Mouse (Mus musculus) thymus, postnatal 0 days (tissue): ENCODE data around the gene Fam129b. TPM values are rescaled to one million over a fixed set of nuclear protein-coding genes. Genes with fewer than 3 reads are reported as not detected.
"Not testable (repeated sequence)": the region's sequence is repeated elsewhere in the genome, so short reads cannot be mapped to it uniquely, and the experiment has no call there.

Experiments used
- DNase-seq: peaks from one replicate; pipeline ENCODE4 v3.0.0-alpha.2; 2015; ENCODE audit warnings: low spot score
- polyA plus RNA-seq: library from polyadenylated mRNA; unstranded; fragments of >200 nt; fragmentation: Nextera tagmentation; extraction: Ambion mirVana; gene quantifications from 2 replicates; pipeline ENCODE4 v1.2.1, GENCODE M21; 2015

Fam129b gene
- 10.9 and 12.4 TPM in 2 replicates for polyA plus RNA-seq

DNA sequence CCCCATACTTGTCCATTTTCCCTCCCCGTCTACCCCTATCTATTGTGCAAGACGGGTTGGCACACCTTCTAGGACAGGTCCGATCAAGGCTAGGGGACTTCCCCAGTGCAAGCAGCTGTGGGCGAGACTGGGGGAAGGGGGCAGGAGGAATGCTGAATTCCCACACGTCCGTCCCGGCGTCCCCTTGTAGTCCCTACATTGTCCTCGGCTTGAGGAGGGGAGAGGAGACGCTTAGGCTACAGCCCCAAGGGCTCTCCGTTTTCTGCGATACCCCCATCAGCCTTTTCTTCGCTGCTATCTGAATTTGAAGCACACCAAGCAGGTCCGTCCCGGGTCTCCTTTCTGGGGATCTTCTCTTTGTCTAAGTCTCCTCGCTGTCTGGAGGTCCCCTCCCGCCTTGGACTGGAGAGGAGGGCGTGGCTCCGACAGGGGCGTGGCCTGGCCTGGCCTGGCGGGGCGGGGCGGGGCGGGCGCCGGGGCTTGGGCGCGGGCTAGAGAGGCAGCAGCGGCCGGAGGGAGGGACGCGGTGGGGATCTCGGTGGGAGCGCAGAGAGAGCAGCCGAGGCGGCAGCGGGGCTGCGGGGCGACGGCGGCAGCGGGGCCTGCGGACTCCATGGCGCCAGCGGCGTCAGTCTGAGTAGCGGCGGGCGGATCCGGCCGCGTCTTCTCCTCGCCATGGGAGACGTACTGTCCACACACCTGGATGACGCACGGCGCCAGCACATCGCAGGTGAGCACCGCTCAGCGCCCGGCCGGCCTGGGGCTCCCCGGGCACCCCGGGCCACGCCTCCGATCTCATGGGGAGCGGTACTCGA lies at the start of gene Fam129b:
Gene Fam129b, plus strand, starts transcription at position 440 of the 815 bp plus-strand sequence.
- peak; percentile 45 for DNase-seq

DNA sequence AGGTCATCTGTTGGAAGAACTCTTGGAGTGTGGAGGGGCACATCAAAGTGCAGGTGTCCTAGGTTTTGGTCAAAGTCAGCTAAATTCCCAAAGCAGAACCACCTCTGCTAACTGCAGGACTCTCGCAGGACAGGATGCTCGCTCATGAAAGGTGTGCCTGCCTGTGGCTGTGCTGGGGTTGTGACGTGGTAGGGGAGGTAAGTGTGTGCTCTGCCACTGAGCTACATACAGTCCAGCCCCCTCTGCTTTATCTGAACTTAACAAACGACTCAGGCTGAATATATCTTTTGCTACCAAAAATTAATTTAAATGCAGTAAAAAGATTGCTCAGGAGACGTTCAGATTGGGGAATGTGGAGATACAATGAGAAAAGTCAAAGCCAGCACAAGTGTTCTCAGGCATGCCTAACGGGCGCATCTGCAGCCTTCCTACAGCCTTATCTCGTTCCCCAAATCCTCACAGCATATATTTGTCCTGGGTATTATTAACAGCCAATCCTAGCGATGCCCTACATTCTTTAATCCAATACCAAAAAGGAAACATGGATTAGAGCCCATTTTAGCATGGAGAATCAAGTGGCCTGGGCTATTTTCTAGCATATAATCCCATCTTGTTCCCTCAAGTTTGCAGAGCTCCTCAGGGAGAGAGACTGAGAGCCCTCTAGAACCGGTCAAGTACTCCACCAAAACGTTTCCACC lies 46.8 kb upstream of the Fam129b start:
- no peak for DNase-seq

DNA sequence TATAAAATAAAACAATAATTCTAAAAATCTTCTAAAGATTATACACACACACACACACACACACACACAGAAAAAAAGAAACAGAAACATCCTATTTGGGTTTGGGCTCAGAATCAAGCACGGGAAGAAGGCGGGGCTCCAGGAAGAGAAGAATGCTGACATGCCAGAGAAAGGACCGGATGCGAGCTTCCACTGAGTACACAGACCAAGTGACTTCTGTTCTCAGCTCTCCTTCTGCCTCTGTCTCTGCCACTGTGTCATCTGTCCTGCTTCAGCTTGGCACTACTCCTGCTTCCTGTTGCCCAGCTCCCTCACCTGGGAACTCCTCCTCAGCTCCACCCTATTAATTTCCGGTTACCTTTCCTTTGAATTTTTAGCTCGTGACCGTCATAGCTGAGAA lies 41.4 kb upstream of the Fam129b start:
- peak; percentile 23 for DNase-seq

DNA sequence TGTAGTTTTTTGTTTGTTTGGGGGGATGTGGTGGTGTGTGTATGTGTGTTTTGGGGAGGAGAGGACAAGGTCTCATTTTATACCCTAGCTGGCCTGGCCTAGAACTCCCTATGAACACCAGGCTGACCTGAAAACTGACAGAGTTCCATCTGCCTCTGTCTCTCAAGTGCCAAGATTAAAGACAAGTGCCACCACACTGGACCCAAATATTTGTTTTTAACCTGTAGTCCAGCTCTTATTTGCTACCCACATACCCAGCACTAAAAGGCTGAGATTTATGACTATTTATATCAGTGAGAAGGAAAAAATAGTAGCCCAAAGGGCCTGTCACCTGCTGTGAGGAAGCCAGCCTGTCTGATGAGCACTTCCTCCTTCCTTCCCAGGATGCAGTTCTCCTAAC lies 40.3 kb upstream of the Fam129b start:
- DNase-seq, result no peak

DNA sequence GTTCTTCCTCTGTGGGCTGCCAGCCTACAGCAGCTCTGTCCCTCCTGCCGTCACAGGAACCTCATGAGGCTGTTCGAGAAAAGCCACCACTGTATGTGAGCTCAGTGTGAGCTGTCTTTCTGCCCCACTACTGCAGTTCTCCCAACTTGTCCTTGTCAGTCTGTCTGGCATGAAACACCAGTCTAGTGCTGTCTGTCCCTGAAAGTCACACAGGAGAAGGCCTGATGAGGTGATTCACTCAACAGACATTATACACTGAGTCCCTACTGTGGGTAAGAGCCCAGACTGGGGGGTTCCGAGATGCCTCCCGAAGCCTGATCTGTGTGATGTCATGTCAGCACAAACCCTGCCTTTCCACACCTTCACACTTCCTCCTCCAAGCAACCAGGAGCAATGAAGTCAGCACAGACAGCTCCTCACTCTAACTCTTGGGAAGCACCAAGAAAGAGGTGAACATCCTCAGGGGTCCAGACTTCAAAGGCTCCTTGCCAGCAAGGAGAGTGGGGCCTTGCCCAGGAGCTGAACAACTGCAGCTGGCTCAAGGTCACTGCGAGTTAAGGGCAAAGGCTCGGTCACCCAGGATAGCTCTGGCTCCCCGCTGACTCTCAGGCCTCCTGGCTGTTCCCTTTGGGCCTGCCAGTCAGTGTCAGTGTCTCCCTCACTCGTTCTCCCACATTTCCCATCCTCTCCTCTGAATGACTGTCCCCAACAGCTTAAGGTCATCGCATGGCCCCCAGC lies 37.6 kb upstream of the Fam129b start:
- no peak for DNase-seq

DNA sequence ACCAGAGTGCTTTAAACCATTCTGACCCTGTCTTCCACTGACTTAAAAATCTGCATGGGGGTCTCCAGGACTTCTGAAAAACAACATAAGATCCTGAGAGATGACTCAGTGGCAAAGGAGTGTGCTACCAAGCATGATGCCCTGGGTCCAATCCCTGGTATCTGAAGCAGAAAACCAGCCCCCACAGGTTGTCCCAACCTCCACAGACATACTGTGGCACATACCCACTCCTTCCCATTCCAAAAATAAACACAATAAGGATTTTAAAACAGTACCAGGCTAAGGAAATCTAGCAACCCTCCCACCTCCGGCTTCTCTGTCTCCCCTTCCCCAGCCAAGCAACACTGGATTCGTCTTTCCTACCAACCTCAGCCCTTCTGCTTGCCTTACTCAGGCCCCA lies 36.7 kb upstream of the Fam129b start:
- no peak for DNase-seq

DNA sequence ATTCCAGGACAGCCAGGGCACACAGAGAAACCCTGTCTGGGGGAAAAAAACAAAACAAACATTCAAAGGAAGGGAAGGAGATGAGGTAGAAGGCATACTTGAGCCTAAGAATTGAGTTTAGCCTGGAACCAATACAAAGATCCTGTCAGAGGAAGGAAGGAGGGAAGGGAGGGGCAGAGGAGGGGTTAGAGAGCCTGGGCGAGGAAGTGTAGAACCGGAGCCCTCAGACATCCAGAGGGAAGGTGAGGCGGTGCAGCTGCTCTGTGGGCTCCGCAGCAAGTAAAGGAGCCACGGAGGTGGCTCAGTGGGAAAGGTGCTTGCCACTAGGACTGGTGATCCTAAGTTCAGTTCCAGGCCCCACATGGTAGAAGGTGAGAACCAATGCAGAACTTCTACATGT lies 34.8 kb upstream of the Fam129b start:
- no peak for DNase-seq

DNA sequence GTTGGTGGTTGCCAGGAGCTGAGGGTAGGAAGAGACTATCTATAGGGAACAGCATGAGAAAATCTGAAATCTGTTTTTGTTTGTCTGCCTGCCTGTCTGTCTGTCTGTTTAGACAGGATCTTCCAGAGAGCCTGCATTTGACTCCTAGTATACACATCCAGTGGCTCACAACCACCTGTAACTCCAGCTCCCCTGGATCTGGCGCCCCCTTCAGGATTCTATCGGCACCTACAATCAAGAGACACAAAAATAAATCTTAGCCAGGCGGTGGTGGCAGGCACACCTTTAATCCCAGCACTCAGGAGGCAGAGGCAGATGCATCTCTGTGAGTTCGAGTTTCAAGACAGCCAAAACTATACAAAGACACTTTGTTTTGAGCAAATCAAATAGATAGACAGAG lies 33.4 kb upstream of the Fam129b start:
- DNase-seq, result peak; percentile 52

DNA sequence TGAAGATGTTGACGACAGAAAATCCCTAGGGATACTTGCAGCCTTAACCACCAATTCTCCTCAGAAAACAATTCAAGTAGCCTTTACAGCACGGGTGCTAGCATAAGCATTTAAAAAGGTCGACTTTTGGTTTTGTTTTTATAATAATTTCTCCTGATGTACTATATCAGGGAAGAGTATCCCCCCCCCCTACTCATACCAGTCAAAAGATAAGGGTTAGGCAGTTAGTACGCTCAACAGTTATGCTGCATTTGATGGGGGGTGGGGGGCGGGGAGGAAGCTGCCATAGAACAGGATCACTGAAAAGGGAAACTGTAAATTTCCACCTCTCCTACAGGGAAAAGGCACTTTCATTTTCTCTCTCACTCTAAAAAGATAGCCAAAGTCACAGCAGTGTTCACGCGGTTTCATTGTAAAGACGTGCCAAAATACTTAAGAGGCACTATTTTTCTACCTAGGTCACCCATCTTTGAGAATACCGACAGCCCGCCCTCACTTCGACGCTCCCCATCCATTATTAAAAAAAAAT lies 30.3 kb upstream of the Fam129b start:
- DNase-seq, result no peak

DNA sequence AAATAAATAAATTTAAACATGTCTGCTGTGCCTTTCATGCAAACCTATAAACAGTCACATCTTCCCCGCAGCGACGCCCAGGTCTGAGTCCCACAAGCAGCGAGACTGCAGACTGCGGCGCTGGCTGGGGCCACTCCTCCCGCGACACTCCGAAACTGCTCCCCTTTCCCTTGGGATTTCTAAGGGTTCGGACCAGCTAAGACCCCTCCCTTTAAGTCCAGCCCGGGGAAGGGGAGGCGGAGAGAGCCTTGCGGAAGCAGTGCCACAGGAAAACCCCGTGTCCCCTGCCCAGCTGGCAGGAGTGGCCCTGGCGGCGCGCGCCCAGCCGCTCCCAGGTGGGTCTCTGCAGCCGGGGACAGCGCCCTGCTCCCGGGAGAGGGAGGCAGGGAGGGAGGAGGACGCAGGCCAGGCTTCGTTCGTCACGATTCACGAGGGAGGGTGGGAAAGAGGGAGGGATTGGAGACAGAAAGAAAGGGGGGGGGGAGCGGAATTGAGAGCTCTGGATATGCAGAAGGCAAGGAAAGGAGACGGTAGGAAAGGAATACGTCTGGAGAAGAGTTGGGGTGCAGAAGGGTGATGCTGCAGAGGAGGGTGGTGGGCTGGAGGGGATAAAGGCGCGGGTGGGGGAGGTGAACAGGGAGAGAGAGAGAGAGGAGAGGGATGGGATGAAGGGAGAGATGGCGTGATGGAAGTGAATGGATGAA lies 29.7 kb upstream of the Fam129b start:
- DNase-seq, result no peak

DNA sequence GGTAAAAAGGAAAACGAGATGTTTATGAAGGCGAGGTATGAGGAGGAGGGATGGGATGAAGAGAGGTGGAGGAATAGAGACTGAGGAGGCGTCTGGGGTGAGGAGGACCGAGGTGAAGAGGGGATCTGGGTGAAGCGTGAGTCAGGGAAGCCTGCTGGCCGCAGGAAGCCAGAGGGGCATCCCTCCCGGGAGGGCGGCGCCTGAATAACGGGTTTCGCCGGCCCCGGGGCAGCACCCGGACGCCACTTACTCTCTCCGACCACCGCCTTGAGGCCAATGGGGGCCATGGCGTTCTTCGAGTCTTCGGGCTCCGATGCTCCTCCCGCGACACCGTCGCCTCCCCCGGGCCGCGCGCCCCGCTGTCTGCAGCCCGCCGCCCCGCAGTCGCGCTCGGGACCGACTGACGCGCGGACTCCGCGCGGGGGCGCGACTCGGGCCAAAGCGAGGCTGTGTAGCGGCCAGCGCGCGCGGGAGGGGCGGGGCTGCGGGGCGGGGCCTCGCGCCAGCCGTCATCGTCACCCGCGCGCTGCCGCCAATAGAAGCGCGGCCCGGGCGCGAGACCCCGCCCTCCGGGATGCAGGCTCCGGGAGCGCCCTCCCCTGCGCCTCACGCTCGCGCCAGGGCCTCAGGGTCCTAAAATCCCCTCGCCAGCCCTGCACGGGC lies 29.0 kb upstream of the Fam129b start, which contains the start of gene Stxbp1:
Gene Stxbp1, minus strand, starts transcription at position 441 of the 663 bp plus-strand sequence.
- peak; percentile 91 for DNase-seq

DNA sequence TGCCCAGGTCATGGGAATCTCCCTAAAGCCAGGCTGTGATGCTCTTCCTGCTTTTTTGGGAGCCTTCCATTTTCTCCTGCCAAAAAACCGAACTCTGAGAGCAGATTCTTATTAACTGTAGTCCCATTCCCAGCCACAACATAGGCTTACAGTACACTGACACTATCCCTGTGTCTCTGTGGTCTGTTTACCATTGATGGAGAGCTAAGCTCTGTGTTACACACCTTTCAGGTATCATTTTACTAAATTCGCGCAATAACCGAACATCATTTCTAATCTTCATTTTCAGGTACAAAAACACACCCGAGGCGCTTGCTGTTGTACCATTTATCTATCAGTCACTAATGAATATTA lies 28.5 kb upstream of the Fam129b start:
- DNase-seq, result no peak

DNA sequence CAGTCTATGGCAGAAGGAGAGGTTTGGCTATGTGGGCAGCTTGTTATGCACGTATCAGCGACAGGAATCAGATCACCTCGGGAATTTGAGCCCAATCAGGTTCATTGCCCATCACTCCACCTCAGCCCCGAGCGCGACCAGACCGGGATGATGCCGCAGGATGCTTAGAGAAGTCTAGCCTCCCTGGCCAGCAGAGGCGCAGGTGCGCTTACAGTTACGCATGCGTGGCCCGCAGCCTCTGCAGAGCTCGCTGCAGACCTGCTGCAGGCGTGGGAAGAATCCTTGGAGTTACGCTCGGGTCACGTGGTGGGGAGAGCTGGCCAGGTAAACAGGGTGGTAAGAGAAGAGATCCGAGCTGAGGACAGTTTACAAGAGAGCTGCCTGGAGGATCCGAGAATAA lies 23.8 kb upstream of the Fam129b start:
- peak; percentile 69 for DNase-seq

DNA sequence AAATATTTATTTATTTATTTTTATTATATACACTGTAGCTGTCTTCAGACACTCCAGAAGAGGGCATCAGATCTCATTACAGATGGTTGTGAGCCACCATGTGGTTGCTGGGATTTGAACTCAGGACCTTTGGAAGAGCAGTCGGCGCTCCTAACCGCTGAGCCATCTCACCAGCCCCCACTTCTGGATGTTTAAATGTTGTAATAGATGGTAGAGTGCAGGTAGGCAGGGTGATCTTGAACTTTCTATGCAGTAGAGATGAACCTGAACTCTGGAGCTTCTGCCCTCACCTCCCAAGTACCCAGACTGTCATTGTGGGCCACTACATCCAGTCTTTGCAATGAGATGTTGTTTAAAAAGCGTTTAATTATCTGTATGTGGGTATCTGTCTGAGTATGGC lies 22.2 kb upstream of the Fam129b start:
- DNase-seq, result not testable (repeated sequence)

DNA sequence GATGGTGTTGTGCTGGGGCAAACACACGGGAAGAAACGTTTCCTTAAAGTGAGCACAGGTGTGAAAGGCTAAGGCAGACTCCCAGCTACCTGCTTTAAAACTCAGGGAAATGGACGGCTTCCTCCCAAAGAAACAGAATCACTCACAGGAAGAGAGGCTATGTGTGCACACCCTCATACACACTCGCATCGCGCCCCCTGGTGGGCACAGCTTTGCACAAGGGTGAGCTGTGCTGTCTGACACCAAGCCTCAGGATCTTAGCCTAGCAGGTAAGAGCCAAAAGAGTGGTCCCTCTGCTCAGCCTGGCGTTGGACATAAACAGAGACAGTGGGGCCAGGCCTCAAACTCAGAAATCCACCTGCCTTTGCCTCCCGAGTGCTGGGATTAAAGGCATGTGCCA lies 21.7 kb upstream of the Fam129b start:
- DNase-seq, result peak; percentile 94

DNA sequence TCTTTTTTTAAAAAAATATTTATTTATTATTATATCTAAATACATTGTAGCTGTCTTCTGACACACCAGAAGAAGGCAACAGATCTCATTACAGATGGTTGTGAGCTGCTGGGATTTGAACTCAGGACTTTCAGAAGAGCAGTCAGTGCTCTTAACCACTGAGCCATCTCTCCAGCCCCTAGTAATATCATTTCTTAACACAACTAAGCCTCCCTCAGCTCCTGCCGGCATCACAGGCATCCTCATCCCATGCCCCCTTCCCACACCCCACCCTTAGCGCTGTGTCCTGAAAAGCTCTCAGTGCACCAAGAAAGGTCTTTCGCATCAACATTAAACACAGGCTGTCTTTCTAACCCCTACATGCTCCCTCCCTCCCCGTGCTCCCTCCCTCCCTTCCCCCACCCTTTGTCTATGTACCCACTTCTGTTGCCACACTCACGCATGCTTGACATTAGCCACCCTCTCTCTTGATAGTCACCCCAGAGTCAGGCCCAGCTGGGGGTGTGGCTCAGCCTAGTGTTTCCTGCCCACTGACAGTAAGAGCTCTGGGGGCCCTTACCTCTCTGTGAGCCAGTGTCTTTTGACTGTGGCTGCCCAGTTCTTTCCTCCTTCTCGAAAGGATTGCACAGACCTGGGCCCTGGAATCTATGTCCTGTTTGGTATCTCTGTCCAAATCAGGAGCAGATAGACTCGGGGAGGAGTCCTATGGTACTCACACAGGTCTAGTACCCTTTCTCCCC lies 20.7 kb upstream of the Fam129b start:
- DNase-seq, result no peak

DNA sequence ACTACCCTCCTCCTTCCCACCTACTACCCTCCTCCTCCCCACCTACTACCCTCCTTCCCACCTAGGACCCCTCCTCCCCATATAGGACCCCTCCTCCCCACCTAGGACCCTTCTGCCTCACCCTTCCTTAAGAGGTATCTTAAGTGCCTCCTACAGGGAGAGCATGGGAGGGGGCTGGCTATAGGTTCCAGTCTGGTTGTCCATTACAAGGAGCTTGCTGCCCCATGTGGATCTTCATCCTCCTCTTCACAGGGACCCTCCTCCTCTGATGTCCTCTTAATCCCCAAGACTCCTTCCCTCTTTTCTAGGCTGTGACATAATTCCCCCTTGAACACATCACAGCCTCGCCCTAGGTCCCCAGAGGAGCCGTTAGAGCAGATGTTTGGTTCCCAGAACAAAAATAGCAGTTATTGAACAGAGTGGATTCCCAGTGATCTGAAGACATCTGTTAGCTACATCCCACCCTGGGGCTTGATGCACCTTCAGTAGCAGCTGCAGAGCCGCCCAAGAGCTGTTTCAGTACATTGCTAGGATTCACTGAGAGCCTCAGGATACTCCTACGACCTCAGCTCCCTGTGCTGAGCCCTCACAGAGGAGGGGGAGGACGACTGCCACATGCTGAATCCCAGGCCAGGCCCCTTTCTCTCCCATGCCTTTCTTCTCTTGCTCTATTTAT lies 20.0 kb upstream of the Fam129b start:
- DNase-seq, result no peak

DNA sequence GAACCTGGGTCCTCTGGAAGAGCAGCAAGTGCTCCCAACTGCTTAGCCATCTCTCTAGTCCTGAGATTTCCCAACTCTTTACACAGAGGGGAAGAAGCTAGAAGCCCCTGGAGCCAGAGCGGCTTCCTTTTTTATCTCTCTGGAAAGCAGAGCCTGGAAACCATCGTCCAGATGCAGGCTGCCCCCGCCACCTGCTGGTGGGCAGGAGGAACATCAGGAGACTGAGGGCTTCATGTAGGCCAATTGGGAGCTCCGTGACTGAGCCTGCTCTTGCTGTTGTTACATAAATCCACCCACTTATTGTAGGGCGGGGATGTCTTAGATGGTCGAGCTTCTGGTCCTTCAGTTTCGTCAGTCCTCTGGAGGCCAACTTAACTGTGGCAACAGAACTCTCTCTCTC lies 18.3 kb upstream of the Fam129b start:
- DNase-seq, result peak; percentile 86

DNA sequence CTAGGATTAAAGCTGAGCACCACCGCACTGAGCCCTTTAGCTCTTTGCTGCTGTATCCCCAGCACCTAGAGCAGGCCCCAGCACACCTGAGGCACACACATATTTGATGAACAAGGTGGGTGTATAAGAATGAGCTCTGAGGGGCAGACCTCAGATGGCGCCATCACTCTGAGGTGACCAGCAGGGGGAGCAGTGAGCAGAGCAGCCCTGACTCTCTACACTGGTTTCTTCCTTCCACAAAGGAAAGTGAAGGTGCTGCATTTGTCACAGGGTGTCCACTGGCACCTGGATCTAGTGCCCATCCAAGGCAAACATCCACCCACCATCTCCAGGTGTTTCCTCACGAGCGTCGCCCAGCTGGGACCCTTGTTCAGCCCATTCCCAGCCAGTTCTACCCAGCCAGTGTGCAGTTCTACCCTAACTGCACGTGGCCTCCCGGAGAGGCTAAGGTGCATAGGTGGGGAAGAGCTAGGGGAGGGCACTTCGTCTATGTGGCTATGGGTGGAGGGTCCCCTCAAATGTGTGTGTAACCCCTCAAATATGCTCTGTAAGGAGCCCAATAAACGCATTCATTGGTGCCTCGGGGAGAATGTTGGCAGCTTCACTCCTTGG lies 16.8 kb upstream of the Fam129b start:
- DNase-seq, result peak; percentile 70
